Mouse (Mus musculus) cerebellum, adult 18-20 months (tissue): ENCODE data around the gene Kif5c.

ENCODE experiments used
- DNase-seq, 2 experiments: peaks; one replicate each; pipeline ENCODE4 v3.0.0; 2021

Gene Kif5c

DNA sequence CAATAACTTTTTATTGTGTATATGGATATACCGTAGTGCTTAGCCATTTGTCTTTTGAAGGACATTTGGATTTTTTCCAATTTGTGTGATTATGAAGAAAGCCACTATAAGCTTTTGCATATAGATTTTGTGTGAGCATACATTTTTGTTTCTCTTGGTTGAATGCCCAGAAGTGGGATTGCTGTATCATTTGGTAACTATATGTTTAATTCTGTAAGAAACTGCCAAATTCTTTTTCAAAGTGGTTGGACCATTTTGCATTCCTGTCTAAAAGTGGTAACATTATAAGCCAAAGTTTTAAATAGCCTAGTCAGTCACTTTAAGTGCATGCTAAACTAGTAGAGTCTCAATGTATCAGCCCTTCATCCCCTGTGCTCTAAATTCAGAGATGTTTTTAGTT lies 6.5 kb downstream of the Kif5c start:
- no peak for DNase-seq

- peak; percentile 84 to 89 for DNase-seq
Observed at GRCm38 (mm10) chr2:49627611-49628010, 8.5 kb downstream of the Kif5c start.

DNA sequence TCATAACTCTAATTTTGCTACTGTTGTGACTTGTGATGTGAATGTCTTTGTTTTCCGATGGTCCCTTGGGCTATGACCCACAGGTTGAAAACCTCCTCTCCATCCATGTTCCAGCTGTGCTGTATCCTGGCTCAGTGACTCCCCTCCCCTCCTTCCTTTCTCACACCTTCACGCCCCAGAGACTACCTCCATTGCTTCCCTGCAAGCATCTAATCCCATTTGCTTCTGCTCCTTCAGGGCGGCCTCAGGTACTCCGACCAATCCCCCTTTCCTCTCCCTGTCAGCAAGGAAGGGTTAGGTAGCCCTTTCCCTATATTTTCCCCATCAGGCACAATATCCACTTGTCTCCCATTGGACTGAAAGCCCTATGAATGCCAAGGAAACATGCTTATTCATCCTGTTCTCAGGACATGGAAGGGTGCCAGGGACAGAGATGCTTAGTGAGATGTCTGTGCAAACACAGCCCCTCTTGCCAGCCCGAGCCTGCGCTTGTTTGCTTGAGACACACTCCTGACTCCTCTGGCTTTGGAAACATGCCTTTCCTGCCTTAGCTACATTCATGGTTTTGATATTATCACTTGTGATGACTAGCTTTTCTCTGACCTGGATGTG lies 9.1 kb downstream of the Kif5c start:
- DNase-seq, result peak; percentile 80 to 83

DNA sequence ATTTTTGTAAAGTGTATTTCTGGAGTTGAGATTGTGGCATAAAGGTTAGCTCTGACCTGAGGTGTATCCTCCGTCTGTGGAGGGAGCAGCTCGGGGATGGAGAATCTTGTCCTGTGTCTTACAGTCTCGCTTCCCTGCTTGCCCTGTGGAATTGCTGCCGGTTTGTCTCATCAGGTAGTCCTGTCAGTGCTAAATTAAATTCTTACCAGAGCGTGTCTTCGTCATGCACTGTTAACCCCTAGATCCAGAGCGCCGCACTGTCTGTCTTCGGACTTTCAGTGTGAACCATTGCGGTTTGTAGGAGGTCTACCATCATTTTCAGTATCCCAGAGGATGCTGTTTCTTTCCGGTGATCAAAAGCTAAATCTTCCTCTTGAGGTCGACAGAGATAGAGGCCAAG lies 10.1 kb downstream of the Kif5c start:
- DNase-seq, result no peak

DNA sequence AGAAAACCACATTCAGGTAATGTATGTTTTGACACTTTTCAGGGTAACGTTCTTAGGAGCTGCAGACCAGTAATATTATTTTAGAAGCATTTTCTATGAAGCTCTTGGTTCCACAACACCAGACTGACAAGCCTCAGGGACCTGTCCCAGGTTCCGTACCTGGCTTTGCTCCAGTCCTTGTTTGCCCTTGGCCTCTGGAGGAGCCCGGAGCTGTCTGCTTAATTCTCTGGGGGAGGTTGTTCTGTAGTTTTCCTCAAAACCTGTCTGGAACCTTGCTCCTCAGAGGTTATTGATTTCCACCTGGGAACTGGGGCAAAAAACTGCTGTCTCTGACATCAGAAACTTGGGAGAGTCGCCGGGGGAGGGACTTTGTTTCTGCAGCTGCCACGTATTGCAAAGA lies 11.5 kb downstream of the Kif5c start:
- peak in 1 of 2 experiments; percentile 59 for DNase-seq

DNA sequence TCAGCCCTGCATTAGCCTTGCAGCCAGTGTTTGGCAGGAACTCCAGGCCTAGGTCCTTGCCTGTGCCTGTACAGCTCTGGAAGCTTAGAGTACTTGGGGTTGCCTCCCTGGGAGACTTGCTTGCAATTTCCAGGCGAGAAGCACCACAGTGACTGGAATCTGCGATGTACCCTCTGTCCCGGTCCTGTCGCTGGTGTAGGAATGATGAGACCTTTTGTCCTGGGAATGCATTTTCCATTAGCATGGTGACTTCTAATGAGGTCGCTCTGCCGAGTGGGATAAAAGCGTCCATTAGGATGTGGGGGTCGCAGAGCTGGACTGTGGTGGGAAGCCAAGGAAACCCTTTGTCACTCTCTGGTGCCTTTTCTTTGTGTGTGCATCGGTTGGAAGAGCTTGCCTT lies 14.1 kb downstream of the Kif5c start:
- DNase-seq, result no peak

DNA sequence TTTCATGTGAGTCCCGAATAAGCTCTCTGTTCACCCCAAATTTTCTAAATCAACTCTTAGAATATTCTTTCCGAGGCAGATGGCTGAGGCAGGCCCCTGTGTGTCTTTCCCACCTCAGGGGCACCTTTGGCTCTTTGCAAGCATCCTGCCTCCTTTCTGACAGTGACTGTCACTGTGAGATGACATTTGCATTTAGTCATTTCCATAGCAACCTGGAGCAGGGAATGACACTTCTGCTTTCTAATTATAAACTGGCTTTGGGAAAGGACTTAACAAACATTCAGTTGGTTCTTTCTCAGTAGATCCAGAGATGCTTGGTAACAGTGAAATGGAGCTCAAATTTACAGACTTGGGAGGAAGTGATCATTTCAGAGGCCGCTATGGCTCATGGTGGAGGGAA lies 23.7 kb downstream of the Kif5c start:
- DNase-seq, result no peak

DNA sequence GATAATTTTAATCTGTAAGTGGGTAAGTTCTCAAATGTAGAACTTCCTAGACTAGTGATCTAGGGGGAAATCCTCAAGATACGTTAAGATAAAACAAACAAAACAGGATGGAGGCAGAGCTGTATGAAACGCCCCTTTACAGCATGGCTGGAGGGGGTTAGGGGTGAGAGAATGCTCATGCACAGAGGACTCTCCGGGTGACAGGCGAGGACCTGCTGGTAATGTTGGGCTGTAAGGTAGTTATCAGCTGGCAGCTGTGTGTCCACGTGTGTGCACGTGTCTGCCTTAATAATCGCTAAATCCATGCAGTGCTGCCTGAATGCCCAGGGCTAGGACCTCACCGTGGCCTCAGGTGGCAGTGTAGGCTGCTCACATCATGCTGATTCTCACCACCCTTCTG lies 24.7 kb downstream of the Kif5c start:
- DNase-seq, result no peak

DNA sequence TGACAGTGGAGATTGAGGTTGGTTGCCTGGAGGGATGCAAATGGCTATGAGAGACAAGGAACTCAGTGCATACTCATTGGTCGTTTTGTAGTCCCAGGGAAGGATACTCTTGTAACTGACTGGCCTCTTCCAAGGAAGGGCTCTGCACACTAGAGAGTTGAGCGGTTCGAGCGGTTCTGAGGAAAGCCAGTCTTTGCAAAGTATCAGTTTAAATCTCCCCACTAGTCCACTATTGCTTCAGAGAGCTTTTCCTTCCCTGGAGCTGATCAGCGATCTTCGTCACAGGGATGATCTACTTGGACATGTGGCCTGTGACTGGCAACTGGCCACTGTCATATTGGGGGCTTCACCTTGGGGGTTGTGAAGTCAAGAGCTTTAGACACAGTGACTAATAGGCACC lies 28.5 kb downstream of the Kif5c start:
- DNase-seq, result no peak

- no peak for DNase-seq
Observed at GRCm38 (mm10) chr2:49648344-49648743, 29.2 kb downstream of the Kif5c start.

- DNase-seq, result no peak
Observed at GRCm38 (mm10) chr2:49648806-49649205, 29.7 kb downstream of the Kif5c start.

DNA sequence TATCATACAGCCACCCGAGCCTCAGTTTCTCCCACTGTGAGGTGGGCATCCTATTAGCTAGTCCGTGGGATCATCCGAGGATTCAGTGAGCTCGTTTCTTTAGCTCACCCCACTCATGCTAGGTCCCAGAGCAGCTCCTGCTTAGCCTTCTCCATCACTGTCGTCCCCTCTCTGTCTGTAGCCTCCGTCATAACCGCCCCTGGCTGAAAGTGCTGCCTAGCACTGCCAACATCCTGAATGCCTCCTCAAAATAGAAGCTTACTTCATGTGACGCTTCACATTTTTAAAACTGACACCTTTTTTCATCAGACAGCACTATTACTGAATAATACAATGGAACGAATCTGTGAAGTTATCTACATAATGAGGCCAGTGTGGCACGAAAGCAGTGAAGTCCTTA lies 30.1 kb downstream of the Kif5c start:
- DNase-seq, result no peak

DNA sequence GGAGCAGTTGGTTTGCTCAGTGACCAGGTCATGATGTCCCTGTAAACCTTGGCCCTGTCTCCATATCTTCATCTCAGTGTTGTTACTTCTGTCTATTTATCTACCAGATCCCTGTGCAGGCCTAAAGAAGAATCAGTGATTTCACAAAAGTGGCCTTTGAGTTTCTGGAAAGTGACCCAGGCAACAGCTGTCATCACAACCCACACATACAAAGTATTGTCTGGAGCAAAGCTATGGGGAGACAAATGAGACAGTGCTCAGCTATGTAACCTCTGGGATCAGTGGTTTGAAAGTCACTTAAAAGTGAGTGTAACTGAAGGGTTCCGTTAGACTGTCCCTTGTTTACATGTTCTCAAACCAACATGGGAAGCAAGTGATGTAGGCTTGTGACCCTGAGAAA lies 32.6 kb downstream of the Kif5c start:
- peak in 1 of 2 experiments; percentile 1 for DNase-seq

DNA sequence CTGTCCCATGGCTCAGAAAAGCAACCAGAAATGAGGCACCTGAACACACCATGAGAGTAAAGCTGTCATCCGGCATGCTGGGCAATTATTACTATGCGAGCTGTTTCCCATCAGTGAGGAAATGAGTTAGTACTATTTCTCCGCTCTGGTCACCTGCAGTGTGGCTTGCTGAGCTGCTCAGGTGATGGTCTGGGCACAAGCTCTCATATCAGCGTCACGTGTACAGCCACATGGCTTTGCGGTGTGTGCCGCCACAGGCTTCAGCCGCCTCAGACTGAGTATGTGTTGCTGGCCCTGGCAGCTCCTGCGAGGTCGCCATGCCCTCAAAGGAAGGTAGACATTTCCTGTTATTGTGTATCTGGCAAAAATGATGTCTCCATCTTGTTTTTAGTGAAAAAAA lies 35.5 kb downstream of the Kif5c start:
- DNase-seq, result peak; percentile 83 to 88

DNA sequence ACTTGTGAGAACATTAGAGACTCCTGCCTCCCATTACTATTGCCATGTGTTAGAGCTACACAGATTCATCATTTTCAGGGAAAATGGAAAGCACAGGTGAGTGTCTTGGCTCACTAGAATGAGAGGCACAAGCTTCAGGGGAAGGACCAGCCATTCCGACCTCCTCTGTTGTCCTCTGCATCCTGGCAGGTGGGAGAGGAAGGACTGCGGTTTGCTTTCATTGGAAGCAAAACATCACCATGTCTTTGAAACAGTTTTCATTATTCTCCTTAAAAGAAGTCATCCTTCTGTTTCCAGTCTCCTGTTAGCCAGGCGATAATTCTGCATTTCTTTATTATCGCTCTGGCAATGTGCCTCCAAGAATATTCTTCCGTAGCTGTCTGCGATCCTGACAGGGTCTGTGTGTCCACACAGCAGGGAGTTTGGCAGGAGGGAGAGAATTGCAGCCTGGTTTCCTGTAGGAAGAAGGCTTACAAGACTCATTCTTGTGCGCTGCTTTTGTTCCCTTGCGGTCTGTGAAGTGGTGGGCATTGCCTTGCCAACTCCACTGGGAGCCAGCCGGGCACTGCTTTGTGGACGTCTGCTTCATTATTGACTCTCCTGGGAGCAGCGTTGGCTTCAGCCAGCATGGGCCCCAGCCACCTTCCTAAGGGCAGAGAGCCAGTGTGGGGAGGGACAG lies 36.2 kb downstream of the Kif5c start:
- peak; percentile 77 to 80 for DNase-seq

- no peak for DNase-seq
Observed at GRCm38 (mm10) chr2:49655874-49656195, 36.7 kb downstream of the Kif5c start.

DNA sequence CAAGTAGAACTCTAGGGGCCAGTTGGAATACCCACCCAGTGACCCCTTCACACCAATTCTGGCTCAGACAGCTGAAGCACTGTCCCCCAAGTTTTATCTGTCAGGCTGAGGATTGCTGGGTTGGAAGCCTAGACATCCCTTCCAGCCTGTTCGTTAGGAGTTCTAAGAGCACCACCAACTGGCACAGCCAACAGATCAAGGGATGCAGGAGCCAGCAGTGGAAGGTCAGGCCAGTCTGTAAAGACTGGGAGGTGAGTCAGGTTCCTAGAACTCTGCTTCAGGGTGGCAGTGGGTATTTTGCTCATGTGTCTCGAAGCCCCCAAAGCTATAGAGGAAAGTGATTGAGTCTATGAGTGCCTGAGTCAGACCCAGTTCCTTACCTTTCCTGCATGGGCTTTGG lies 37.9 kb downstream of the Kif5c start:
- peak in 1 of 2 experiments; percentile 17 for DNase-seq

DNA sequence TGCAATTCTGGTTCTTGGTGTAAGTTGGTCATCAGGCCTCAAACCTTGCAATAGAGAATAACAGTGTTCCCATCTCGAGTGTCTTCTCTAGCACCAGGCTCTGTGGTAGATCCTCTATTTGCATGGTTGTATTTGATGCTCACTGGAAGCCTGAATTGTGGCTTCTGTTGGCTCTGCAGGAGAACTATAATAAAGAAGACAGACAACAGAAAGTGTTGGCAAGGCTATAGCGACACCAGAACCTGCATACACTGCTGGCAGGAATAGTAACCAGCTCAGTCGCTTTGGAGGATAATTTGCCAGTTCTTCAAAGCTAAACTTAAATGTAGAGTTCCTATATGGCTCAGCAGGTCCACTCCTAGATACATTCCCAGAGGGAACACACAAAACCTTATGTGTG lies 38.6 kb downstream of the Kif5c start:
- no peak for DNase-seq

GRCm38 (mm10) chr2:49658988-49659387 lies 39.9 kb downstream of the Kif5c start:
- no peak for DNase-seq

DNA sequence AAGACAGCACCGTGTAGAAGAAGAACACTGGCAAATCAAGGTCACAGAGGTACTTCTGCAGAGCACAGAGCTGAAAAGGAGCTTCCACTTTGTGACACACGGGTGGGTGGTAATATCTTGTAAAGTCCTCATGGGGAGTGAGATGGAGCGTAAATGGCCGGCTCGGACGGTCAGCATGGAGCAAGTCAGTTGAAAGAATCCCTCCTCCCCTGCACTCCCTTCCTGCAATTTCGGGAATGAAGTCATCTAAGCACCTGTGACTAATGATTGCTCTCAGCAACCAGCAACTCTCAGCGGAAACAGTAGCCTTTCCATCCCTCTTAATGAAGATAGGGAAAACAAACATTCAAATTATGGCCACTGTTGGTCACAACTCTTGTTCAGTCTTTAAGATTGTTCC lies 40.9 kb downstream of the Kif5c start:
- no peak for DNase-seq

DNA sequence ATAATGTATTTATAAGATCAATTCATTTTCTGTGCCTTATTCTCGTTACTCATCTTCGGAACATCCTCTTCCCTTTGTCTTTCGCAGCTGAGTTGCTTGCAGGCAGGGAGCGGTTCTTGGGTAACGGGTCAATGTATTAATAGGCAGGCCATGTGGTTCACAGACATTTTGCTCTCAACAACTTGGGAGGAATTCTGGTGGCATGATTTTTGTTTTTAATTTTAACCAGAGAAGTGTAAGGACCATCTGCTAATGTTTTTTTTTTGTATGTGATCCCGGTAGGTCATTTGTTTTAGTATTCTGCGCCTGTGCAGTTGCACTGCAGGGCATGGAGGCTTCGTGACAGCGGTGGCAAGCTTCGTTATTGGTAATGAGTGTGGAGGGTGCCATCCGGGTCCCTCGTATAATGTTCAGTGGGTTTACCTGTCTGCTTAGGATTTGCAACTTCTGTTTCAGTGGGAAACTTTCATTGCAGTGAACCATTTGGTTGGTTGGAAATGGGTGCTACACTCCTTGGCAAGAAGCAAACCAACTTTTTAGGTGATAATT lies 41.4 kb downstream of the Kif5c start:
- DNase-seq, result peak; percentile 61 to 64

GRCm38 (mm10) chr2:49661348-49661747 lies 42.2 kb downstream of the Kif5c start:
- DNase-seq, result peak; percentile 31 to 43

DNA sequence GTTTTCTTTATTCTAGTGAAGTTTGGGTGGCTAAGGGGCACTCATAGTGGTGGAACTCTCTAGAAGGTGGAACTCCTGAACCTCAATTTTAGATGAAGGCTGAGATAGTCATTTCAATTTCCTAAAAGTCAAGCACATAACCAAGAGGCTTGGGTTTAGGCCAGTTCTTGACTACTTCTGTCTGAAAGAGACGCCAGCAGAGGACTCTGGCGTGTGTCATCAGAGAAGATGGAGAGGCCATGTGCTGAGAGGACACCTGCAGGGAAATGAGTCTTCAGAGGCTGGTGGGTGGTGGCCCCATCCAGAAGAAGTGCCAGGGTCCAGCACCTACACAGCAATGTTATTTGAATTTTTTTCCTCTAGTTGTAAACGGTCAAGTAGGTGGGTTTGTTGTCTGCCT lies 42.8 kb downstream of the Kif5c start:
- peak in 1 of 2 experiments; percentile 57 for DNase-seq

DNA sequence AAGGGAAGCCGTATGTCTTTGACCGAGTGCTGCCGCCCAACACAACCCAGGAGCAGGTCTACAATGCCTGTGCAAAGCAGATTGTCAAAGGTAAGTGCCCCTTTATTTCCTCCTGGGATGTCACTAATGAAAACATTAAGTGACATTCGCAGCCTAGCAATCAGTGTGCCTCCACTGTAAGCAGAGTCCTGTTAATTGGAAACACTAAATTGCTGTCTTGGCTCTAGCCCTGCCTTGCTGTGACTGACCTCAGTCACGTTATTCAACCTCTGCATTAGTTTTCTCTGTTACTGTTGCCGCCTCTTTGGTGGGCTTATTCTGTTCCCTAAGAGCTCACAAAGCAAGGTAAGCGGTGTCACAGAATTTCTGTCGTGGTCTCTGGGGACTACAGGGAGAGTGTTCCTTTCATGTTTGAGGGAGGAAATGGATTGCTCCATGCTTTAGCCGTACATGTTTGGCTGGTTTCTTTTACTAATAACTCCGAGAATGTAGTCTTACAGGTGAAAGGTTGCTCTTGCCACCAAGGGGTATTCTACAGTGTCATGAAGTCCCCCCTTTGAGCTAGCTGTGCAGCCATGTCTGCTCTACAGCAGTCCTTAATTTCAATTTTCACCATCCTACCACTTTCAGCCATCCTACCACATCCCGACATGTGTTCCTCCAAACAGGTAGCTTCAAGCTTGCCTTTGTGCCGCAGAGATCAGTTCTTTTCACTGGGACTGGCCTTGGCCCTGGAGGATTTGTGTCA lies 52.8 kb downstream of the Kif5c start:
- no peak for DNase-seq
